Mouse (Mus musculus) spleen, postnatal 36 days (tissue): Measurements from ENCODE around the gene Cttn.

Experiments used
- DNase-seq, 2 experiments: peaks; one replicate each; pipeline ENCODE4 v3.0.0; 2022; ENCODE audit warnings: low spot score in 2 of 2, mixed read lengths in 1 of 2

Cttn gene

DNA sequence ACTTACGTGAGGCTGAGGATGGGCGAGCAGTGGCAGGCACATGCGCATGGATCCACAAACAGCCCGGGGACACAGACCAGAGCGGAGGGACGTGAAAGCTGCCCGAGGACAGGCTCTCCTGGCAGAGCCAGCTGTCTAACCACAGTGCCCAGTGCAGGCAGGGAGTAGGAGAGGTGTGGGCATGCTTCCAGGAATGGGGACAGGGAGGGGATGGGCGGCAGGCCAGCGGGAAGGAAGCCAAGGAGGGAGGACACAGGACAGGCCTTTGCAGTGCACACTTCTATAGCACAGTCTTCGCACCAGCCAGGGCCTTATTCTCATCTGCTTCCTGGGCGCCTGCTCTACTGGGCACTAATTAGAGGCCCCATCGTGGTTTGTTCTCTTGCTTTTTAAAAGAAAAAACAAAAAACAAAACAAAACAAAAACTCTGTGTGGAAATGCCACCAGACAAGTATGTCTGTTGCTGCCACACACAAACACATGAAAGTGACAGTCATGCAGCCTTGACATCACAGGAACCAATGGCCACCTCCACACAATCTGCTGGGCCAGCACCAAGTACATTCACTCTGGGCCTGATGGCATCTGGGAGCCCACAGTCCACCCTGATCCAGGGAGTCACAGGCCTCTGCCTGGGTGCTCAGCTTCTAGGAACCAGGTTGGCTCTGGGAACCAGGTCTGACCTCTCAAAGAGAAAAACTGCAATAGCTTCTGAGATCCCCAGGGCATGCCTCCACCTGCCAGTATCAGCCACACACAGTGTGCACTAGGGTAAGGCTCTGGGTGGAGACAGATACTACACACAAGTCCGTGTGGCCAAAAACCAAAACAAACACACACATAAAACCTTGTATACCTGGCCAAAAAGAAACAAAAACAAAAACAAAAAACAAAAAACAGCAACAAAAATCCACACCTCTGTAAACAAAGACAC is 20.9 kb downstream of the Cttn start:
- peak; percentile 5 to 22 for DNase-seq

- no peak for DNase-seq
Observed at GRCm38 (mm10) chr7:144448186-144448585, 22.6 kb downstream of the Cttn start.

DNA sequence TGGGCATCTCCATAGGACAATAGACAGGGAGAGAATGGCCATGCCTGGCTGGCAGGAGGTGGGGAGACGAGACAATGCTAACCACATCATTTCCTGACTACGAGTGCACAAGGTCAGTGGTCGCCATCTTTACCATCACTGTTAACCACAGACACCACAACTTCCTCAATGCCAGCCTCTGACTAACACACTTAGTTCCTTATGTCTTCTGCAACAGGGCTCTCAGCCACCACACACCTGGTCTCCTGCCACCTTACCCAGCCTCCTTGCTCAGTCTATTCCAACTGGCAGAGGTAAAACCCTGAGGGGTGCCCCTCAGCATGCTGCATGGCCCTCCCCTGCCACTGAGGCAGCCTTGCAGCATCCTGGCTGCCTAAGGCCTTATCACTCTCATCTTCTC is 23.7 kb downstream of the Cttn start:
- peak; percentile 74 to 78 for DNase-seq

- peak; percentile 74 to 80 for DNase-seq
Observed at GRCm38 (mm10) chr7:144444788-144445187, 26.0 kb downstream of the Cttn start.

DNA sequence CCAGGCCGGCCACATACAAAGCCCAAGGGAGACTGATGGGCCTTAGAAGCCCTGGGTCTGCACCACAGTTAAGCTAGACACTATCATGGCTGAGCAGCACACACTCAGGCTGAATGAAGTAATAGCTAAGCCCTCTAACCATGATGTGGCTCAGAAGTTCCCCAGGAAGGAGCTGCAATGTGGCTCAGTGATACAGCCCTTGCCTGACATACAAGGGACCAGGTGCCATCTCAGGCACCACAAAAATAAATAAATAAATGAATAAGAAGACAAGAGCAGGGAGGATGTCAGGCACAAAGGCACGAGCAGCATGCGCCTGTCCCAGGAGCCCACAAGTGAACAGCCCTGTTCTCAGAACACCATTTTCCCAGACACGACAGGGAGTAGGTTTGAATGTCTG is 28.8 kb downstream of the Cttn start:
- DNase-seq = no peak

DNA sequence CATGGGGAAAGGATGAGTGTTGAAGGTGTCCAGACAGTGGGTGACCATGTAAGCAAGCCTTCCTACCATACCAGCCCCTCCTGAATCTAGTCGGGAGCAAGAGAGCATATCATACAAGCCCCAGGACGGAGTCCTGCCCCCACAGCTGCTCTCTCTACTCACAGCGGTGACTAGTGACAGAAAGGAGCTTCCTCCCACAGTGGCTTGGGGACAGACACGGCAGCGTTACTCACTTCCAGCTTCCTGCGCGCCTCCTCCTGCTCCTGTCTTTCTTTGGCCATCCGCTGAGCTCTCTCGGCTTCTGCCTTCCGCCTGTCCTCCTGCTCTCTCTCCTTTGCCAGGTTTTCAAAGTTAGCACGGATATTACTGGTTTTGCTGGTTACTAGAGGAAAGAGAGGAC is 29.3 kb downstream of the Cttn start:
- no peak for DNase-seq

- DNase-seq = no peak
Observed at GRCm38 (mm10) chr7:144438811-144439210, 32.0 kb downstream of the Cttn start.

DNA sequence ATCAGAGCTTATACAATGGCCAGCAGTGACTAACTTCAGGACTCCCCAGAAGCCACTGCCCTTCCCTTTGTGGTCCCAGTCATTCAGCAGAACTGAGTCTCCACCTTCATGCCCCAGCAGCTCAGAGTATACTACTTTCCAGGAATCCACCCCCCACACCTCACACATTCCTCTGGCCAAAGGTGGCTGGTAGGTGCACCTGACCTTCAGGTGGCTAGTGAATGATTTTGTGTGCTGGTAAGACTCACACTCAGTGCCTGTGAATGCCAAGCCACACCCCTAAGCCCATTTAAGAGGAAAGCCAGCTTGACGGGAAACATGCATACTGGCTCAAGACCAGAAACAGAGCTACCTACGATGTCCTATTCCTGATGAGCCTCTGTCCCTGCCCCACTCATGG is 37.9 kb downstream of the Cttn start:
- DNase-seq = no peak

GRCm38 (mm10) chr7:144427460-144427859 is 43.3 kb downstream of the Cttn start:
- no peak for DNase-seq

DNA sequence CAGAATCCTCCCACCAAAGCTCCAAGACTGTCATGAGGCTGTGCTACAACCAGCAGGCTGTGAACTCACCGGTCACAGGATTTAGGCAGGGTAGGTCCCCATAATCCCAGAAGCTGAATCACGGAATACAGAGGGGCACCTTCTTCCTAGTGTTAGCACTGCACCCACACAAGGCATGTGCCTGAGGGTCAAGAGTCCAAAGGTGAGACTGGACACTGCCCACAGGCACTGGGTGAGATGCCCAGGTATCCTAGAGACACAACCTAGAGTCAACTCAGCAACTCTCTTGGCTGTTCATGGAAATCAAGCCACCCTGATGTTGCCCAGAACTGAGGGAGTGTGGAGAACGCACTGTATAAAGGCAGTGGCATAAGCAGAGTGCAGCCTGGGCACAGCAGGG is 44.2 kb downstream of the Cttn start:
- no peak for DNase-seq

DNA sequence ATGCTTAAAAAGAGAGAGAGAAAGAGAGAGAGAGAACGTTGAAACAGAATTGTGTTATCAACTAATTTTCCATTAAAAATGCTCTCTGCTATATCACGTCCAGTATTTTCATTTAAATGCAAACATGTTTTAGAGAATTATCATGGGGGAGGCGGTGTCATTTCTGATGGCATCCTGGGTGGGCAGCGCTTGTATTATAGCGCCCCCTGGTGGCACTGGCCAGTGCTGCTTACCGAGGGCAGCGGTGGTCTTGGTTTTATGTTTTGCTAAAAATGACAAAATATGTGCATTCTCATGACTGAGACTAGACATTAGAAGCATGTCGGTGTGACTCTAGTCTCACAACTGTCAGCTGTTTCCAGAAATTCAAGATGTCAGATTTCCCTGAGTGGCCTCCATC is 44.9 kb downstream of the Cttn start:
- DNase-seq = peak in 1 of 2 experiments; percentile 18

DNA sequence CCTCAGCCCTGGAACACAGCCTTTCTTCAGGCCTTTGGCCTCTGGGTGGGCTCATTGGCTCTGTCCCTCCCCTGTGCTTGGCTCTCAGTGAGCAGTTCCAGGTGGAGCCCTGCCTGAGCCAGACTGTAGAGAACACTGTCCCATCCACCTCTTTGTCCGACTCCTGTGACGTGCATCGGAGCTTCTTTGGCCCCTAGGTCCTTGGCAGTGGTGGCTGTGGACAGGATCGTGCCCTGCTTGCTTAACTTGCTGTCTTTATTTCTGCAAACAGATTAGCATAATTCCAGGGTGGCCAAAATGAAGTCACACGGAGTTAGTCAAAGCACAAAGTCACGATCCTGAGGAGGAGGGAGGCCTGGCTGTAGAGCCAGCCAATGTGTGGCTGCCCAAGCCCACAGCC is 49.3 kb downstream of the Cttn start:
- no peak for DNase-seq

GRCm38 (mm10) chr7:144420552-144420951 is 50.3 kb downstream of the Cttn start:
- no peak for DNase-seq

DNA sequence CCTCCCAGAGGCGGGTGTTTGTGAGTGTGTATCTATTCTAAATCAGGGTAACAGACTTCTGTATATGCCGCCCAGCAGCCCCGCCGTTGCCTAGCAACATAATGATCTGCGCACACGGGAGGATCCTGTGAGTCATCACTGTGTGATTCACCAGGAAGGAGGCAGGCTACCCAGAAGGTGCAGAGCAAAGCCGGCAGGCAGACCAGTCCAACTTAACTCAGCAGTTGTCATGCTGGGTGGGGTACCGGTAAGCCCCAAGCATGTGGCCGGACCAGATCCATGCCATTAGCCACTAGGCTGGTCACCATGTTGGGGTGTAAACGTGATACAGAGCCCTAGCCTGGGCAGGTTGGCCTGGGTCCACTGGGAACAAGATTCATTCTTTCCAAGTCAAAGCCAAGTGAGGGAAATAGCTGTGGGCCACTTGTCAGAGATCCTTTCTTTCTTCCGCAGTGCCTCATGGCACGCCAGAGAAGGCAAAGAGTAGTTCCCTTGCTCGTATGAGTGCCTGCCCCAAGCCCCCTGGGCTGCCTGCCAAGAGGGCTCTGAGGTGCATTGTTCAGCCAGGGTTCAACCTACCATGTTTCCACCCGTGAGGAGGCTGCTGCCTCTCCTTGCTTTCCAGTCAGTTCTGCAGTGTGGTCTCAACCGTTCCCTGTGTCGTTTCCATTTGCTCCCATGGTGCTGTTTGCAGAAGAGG is 53.0 kb downstream of the Cttn start:
- DNase-seq = no peak

GRCm38 (mm10) chr7:144417234-144417633 is 53.6 kb downstream of the Cttn start:
- no peak for DNase-seq

DNA sequence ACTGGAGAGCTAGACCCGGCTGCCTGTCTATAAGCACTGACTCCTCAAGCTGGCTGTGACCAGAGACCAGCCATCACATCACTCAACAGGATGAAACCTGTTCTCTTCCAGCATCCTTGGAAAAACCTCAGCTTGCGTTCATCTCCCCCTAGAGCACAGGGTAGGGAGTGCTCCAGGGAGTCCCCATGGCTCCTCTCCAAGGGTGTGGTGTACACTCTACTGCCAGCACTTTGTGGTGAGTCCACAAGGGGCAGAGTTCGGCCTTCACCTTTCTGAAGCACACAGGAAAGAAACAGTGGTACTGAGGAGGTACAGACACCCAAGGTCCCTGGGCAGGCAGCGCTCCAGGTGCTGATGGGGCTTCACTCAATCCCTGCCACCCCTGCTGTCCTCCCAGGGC is 55.0 kb downstream of the Cttn start:
- DNase-seq = no peak

- DNase-seq = no peak
Observed at GRCm38 (mm10) chr7:144414632-144415031, 56.2 kb downstream of the Cttn start.

- no peak for DNase-seq
Observed at GRCm38 (mm10) chr7:144411967-144412906, 58.6 kb downstream of the Cttn start.

DNA sequence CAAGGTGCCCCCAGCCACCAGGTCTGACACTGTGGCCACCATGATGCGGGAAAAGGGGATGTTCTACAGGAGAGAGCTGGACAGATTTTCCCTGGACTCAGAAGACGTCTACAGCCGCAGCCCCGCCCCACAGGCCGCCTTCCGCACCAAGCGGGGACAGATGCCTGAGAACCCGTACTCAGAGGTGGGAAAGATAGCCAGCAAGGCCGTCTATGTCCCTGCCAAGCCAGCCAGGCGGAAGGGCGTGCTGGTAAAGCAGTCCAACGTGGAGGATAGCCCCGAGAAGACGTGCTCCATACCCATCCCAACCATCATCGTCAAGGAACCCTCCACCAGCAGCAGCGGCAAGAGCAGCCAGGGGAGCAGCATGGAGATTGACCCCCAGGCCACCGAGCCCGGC is 61.1 kb downstream of the Cttn start:
- no peak for DNase-seq

DNA sequence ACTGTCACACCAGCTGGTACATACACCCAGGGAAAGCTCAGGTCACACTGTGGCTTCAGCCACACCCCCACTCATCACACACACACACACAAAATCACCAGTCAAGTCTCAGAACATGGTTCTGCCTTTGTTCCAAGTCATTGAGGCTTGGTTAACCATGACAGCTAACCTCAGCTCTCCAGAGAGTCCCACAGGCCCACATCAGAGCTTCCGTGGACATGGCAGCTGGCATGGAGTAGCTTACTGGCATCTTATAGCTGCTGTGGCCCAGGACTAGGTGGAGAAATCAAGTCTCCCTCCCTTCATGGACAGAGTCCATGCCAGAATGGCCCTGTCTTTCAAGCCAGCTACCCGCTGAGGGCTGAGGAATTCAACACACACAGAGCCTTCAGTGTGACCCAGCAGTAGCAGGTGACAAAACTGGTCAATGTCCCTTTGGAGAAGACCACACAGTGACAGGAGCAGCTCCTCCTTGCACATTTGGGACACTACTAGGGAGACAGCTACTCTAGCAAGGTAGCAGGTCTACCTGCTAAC is 62.3 kb downstream of the Cttn start:
- no peak for DNase-seq

GRCm38 (mm10) chr7:144407675-144408074 is 63.1 kb downstream of the Cttn start:
- no peak for DNase-seq

DNA sequence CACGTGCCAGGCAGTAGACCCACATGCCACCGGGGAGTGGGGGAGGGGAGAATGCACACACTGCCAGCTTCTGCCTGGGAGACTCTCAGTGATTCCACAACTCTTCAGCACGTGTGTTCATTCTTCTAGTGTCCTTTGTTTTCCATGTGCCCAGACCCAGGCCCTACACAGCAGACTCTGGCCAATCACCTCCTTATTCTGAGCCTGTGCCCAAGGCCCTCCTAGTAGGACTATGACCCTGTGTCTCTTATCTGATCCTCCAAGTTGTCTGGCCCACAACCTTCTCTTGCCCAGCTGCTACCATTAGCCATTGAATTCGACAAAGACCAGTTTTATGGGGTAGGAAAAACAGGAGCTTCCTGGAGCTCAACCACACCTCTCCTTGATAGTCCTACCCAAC is 68.3 kb downstream of the Cttn start:
- DNase-seq = no peak
